Mouse (Mus musculus): Measurements from ENCODE around the gene Ttc24.

DNA sequence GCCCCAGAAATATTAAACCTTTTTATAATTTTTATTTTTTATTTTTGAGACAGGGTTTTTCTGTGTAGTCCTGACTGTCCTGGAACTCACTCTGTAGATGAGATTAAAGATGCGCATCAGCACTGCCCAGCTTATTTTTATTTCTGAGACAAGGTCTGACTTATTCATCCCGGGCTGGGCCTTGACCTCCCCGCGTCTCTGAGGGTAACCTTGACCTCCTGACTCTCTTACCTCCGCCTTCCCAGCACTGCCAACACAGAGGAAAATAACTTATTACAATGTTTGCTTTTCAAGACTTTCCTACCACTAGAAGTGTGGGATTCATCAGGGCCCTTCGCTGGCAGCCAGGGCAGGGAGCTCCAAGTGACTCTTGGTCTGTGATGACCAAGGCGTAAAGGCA, 48.1 kb upstream of the Ttc24 start:
- no peak for TF ChIP-seq CTCF (IDR thresholded peaks at IDR 0.05; ENCODE audit: low read depth)
- no peak for TF ChIP-seq EP300 (IDR thresholded peaks at IDR 0.05; ENCODE audit: low read depth)
